Mouse (Mus musculus) G1E (cell line): Measurements from ENCODE around the gene Hbp1.

Experiments
- CTCF ChIP-seq: IDR thresholded peaks from 2 replicates; pipeline ENCODE4 v1.5.1; 2012; ENCODE audit warnings: low read depth, low read length, inconsistent platforms, mixed read lengths
- GATA1 ChIP-seq: IDR thresholded peaks from 2 replicates; pipeline ENCODE4 v1.6.1; 2012; ENCODE audit warnings: borderline replicate concordance, low read length, inconsistent platforms, mixed read lengths

DNA sequence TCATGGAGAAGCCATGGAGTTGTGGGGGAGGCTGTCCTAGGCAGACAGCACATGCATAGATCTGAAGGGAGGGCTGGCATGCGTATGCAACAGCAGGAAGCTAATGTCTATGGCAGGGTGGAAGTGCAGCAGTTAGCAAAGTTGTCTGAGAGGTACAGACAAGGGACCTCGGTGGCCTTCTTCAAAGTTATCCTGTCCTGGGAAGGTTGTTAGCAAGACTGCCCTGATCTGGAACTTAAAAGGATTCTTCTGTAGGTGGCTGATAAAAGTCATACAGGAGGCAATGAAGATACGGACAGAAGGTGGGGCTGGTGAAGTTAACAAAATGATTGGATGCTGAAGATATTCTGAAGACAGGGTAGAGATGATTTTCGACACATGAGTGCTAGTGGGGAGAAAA lies 16.1 kb upstream of the Hbp1 start:
- TF ChIP-seq CTCF (no peak), GATA1 (no peak)
